Mouse (Mus musculus): ENCODE results near the gene Tnpo3.

DNA sequence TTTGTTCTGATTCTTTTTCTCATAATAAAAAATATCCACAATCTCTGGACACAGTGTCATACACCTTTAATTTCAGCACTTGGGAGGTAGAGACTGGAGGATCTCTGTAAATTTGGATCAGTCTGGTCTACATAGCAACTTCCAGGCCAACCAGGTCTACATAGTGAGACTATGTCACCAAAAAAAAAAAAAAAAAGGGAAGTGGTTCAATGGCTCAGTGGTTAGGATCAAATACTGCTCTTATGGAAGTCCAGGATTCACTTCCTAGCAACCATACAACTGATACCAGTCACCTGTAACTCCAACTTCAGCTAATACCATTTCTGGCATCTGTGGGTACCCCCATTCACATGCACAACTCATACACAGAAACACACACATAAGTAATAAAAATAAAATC, 9.5 kb downstream of the Tnpo3 start:
- TF ChIP-seq POLR2A (IDR thresholded peaks at IDR 0.05; ENCODE audit: control insufficient read depth, extremely low read depth, insufficient read depth, low read length, poor library complexity) (no peak), CTCF (IDR thresholded peaks at IDR 0.05; ENCODE audit: borderline replicate concordance, control insufficient read depth, extremely low read depth, insufficient read depth, low read length, poor library complexity) (no peak)
